Mouse (Mus musculus) right cerebral cortex, postnatal 4 days (tissue): ENCODE measurements around the gene Tln1.
"Not testable (repeated sequence)": the region's sequence is repeated elsewhere in the genome, so short reads cannot be mapped to it uniquely, and the experiment has no call there.

ENCODE experiments used
- DNase-seq: peaks from one replicate; pipeline ENCODE4 v3.0.0-alpha.2; 2022

The Tln1 gene

DNA sequence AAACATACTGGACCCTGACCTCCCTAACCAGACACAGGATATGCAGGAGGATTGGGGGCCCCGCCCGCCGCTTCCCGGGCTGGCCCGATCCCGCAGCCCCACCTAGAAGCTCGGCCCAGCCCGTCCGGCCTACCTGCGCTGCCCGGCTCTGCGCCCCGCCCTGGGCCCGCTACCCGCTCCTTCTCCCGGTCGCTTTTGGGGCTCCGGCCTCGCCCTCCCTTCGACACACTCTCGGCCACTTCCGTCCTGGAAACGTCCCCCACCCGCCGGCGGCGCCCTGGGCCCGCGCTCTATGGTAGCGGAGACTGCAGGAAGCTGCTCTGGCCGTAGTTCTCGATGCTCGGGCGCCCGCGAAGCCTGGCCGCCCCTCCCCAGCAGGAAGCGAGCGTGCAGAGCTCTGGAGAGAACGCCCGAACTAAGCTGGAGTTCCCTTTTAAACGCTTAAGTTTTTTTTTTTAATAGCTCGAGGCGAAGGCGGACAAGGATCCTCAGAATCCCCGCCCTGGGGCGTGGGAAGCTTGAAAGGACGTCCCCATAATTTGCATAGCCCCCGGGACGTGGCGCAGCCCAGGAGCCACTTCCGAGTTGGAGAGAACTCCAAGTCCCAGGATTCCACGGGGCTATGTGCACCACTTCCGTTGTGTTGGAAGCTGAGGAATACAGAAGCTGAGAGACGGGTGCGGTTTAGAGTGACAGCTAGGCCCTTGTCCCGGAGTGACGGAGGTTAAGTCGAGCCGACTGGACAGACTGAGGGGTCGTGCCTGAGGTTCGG, at the start of gene Tln1, which contains the start of gene Creb3:
Gene Tln1 (minus strand): TSS at position 695 of the 772 bp plus-strand sequence.
Gene Creb3 (plus strand): TSS at position 336 of the 772 bp plus-strand sequence.
- DNase-seq: peak; percentile 87

DNA sequence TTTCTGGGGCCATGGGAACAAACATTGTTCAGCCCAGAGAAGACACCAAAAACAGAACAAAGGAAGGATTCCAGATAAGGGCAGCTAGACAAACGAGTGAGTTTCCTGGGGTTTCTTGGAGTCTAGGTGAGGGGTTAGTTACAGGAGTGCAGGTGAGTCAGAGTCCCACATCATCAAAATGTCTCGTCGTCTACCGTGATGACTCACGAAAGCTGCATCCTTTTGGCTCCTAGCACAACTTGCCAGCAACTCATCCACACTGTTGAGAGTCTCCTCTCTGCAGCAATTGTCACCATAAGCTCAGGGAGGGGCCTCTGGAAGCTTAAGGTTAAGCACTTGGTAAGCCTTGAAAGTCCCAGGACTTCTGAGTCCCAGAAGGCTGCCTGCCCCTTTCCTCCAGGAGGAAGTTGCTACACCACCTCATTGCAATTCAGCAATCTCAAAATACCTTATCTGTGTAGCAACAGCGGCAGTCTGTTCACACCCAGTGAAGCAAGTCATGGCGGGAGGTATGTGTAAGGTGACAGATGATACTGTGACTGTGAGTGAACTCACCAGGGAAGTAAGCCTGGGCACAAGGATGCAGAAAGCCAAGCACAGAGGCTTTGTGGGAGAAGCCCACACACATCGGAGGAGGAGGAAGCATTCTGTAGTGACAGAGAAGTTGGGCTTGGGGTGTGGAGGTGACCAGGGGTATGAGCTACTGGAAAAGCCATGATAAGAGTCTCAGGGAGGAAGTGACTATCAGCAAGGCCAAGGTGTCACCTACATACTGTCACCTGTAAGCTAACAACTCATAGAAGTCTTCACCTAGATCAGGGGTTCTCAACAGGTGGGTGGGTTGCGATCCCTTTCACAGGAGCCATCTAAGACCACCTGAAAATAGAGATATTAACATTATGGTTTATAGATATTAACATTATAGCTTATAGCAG, 42.5 kb upstream of the Tln1 start:
- no peak for DNase-seq

DNA sequence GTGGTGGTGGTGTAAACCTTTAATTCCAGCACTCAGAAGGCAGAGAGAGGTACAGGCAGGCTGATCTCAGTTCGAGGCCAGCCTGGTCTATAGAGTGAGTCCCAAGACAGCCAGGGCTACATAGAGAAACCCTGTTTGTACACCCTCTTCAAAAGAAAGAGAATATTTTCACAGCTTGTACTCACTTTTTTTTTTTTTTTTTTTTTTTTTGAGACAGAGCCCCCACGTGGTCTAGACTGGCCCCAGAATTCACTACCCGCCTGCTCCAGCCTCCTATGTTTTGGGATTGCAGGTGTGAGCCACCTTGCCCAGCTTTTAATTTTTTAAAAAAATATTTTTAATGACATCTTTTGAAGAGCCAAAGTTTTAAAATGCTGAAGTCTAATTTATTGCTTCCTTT, 41.6 kb upstream of the Tln1 start:
- no peak for DNase-seq

DNA sequence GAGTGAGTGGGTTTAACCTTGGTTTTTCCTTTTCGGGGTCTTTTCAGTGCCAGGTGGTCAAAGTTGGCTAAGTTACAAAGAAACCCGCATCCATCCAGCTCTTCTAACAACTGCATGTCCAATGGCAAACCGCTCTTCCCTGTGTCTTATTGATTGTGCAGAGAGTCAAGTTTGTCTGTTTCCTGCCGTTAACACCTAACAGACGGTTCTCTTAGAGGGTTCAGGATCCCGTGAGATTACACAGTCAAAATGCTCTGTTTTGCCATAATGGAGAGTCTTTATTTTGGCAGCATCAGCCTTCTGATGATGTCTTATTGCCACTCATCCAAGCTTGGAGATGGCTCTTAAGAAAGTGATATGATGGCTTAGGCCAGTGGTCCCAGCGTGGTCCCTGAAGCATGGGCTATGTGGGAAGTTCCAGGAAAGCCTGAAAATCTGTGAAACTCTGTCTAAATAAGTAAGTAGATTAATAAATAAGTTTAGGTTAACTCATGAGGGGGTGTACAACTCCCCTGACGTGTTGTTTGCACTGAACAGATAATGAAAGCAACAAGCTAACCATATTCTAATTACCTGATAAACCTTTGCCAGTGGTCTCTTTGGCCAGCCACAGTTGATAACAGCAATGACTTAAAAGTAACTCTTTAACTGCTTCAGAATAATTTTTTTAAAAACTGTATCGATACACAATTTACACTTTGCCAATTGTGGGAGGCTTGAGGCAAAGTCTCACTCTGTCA, 37.9 kb upstream of the Tln1 start:
- no peak for DNase-seq

- no peak for DNase-seq
These were observed 36.3 kb upstream of the Tln1 start for GRCm38 (mm10) chr4:43598650-43599380.

- no peak for DNase-seq
These were observed 35.7 kb upstream of the Tln1 start for GRCm38 (mm10) chr4:43598200-43598599.

GRCm38 (mm10) chr4:43596597-43596996, 34.1 kb upstream of the Tln1 start:
- not testable (repeated sequence) for DNase-seq

DNA sequence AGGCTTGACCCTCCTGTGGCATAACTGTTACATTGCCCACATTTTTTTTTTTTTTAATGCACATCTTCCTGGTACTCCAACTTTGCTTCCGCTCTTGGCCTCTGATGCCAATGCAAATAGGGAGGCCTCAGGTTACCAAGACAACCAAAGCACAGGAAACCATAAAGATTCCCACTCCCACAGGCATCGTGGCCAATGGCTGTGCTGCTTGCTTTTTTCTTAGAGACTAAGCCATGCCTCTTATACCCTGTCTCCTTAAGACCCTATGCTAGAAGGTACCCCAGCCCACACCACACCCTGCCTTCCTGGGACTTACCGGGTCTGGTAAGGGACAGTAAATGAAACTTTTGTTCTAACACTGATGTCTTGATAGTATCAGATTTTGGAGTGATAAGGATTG, 31.0 kb upstream of the Tln1 start:
- no peak for DNase-seq

GRCm38 (mm10) chr4:43591961-43592360, 29.5 kb upstream of the Tln1 start:
- no peak for DNase-seq

GRCm38 (mm10) chr4:43591543-43591942, 29.1 kb upstream of the Tln1 start:
- DNase-seq: no peak

DNA sequence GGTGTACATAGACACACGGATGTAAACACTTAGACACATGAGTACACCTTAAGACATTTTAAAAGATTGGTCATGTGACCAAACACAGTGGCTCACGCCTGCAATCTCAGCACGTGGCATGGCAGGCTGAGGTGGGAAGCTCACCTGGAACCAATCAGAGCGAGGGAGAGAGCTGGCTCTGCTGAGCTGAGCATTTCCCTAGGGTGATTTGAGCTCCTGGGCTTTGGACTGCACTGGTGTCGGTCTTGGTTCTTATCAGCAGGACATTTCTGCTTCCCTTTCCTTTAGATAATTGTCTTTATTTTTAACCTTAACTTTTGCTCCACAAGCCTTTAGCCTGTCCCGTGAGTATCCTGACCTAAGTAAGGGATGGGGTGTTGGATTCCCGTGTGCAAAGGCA, 25.2 kb upstream of the Tln1 start:
- no peak for DNase-seq

DNA sequence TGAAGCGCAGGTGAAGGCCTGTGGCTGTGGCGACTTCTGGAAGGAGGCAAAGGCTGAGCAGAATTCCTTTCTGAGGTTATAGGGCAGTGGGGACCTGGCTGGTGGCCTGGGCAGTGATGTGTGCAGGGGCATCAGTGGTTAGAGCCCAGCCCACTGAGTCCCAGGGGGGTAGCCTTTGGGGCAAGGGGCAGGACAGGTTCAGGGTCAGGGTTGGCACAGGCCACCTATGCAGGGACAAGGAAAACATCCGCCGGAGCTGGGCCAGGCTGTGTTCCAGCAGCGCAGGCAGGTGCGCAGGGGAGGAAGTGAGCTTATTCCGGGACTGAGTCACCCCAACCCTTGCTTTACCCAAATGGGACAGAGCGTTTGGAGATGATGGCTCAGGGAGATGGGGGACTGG, 23.9 kb upstream of the Tln1 start:
- no peak for DNase-seq

- DNase-seq: no peak
These were observed 23.2 kb upstream of the Tln1 start for GRCm38 (mm10) chr4:43585682-43586081.

GRCm38 (mm10) chr4:43584444-43585416, 22.2 kb upstream of the Tln1 start, which contains the start of gene Msmp:
TSS of gene Msmp (minus strand) at chr4:43584494.
- DNase-seq: no peak

DNA sequence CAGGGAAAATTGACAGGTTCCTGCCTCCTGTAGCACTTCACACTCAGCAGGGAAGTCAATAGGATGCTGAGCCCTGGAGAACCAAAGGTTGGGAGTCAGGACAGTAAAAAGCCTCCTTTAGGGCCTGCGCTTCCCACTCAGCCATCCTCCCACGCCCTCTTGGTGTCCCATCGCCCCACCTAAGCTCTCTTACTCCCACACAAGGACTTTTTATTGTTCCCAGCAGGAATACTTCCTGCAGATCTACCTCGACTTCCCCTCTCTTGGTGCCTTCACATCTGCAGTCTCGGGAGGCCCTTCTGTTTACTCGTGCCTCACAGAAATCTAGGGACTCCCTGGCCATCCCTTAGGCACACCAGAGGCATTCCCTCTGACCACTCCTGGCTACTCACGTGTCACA, 20.9 kb upstream of the Tln1 start:
- DNase-seq: no peak

- DNase-seq: no peak
These were observed 19.8 kb upstream of the Tln1 start for GRCm38 (mm10) chr4:43582241-43582640.

- no peak for DNase-seq
These were observed 18.9 kb upstream of the Tln1 start for GRCm38 (mm10) chr4:43581381-43581780.

- DNase-seq: no peak
These were observed 18.2 kb upstream of the Tln1 start for GRCm38 (mm10) chr4:43580721-43581120.

DNA sequence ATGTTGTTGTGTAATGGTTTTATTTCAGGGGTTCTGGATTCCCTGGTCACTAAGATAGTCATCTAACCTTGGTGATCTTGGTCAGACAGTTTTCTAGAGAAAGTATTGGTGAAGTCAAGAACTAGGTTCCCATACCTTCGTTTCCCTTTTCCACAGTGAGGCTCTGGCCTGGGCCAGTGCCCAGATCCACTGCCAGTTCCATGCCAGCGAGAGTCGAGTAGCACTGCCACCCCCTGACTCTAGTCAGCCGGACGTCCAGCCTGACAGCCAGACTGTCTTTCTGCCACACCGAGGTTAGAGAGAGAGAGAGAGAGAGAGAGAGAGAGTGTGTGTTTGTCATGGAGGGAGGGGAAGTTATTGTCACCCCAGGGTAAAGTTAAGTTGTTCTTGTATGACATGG, 17.2 kb upstream of the Tln1 start:
- no peak for DNase-seq

DNA sequence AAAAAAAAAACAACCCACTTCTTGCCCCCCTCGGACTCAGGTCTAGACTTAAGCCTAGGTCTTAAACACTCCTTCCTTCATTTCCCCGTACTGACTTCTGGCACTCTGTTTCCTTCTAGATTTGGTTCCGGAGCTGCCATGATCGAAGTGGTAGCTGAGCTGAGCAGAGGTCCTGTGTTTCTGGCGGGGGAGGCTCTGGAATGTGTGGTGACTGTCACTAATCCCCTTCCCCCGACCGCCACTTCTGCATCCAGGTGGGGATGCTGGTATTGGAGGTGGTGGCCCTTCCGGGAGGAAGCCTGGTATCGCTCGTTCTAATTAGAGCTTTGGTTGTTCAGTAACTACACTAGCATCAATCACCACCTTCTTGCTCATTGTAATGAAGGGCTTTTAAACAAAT, 16.8 kb upstream of the Tln1 start:
- no peak for DNase-seq
